Mouse (Mus musculus): Measurements from ENCODE around the gene Il1rl2. TPM values are rescaled to one million over a fixed set of nuclear protein-coding genes. Genes with fewer than 3 reads are reported as not detected.

Gene Il1rl2
- polyA plus RNA-seq, 1 experiment: 0.39 TPM

- Histone ChIP-seq H3K27ac (ENCODE audit: insufficient read depth, low read length) (no peak overlapping the region), H3K4me1 (ENCODE audit: control insufficient read depth, insufficient read depth, low read length) (no peaks in the 10 kb centered on the region), H3K4me3 (replicated peaks; ENCODE audit: insufficient read depth, low read depth, low read length) (no peak overlapping the region), H3K27me3 (ENCODE audit: control insufficient read depth, insufficient read depth, low read length) (no peaks in the 10 kb centered on the region)
- 53% methylated on average over 11 of the region's 11 CpGs for WGBS
- DNase-seq: no peak
- TF ChIP-seq CTCF (IDR thresholded peaks at IDR 0.05; ENCODE audit: borderline replicate concordance, insufficient read depth, low read depth, low read length) (no peak), POLR2A (IDR thresholded peaks at IDR 0.05; ENCODE audit: borderline replicate concordance, insufficient read depth, low read length) (no peak)
These were observed 38.4 kb downstream of the Il1rl2 start for GRCm38 (mm10) chr1:40362784-40363183.

- Histone ChIP-seq H3K27me3 (ENCODE audit: control insufficient read depth, insufficient read depth, low read length) (no peaks in the 10 kb centered on the region), H3K27ac (ENCODE audit: insufficient read depth, low read length) (no peak overlapping the region), H3K4me1 (ENCODE audit: control insufficient read depth, insufficient read depth, low read length) (no peaks in the 10 kb centered on the region), H3K4me3 (replicated peaks; ENCODE audit: insufficient read depth, low read depth, low read length) (no peak overlapping the region)
- WGBS: 90% methylated on average over 3 of the region's 3 CpGs
- DNase-seq: no peak
- TF ChIP-seq CTCF (IDR thresholded peaks at IDR 0.05; ENCODE audit: borderline replicate concordance, insufficient read depth, low read depth, low read length): no peak
- TF ChIP-seq POLR2A (IDR thresholded peaks at IDR 0.05; ENCODE audit: borderline replicate concordance, insufficient read depth, low read length): no peak
These were observed 48.5 kb downstream of the Il1rl2 start for GRCm38 (mm10) chr1:40372951-40373350.

GRCm38 (mm10) chr1:40375148-40375547 lies 50.7 kb downstream of the Il1rl2 start:
- DNase-seq: no peak
- H3K4me1 ChIP-seq (ENCODE audit: control insufficient read depth, insufficient read depth, low read length): no peaks in the 10 kb centered on the region
- H3K27ac ChIP-seq (ENCODE audit: insufficient read depth, low read length): no peak overlapping the region
- no peak for TF ChIP-seq POLR2A (IDR thresholded peaks at IDR 0.05; ENCODE audit: borderline replicate concordance, insufficient read depth, low read length)
- no peak for TF ChIP-seq CTCF (IDR thresholded peaks at IDR 0.05; ENCODE audit: borderline replicate concordance, insufficient read depth, low read depth, low read length)
- no peak overlapping the region for H3K4me3 ChIP-seq (replicated peaks; ENCODE audit: insufficient read depth, low read depth, low read length)
- H3K27me3 ChIP-seq (ENCODE audit: control insufficient read depth, insufficient read depth, low read length): no peaks in the 10 kb centered on the region
- 23% methylated on average over 4 of the region's 4 CpGs for WGBS

- WGBS: 46% methylated on average over 7 of the region's 7 CpGs
- Histone ChIP-seq H3K4me1 (ENCODE audit: control insufficient read depth, insufficient read depth, low read length) (no peaks in the 10 kb centered on the region), H3K27ac (ENCODE audit: insufficient read depth, low read length) (no peak overlapping the region), H3K4me3 (replicated peaks; ENCODE audit: insufficient read depth, low read depth, low read length) (no peak overlapping the region), H3K27me3 (ENCODE audit: control insufficient read depth, insufficient read depth, low read length) (no peaks in the 10 kb centered on the region)
- TF ChIP-seq POLR2A (IDR thresholded peaks at IDR 0.05; ENCODE audit: borderline replicate concordance, insufficient read depth, low read length) (no peak), CTCF (IDR thresholded peaks at IDR 0.05; ENCODE audit: borderline replicate concordance, insufficient read depth, low read depth, low read length) (no peak)
- DNase-seq: no peak
These were observed 52.3 kb downstream of the Il1rl2 start for GRCm38 (mm10) chr1:40376745-40377144.

GRCm38 (mm10) chr1:40378794-40379193 lies 54.4 kb downstream of the Il1rl2 start:
- TF ChIP-seq CTCF (IDR thresholded peaks at IDR 0.05; ENCODE audit: borderline replicate concordance, insufficient read depth, low read depth, low read length): peak; percentile 96
- TF ChIP-seq POLR2A (IDR thresholded peaks at IDR 0.05; ENCODE audit: borderline replicate concordance, insufficient read depth, low read length): no peak
- no peaks in the 10 kb centered on the region for H3K27me3 ChIP-seq (ENCODE audit: control insufficient read depth, insufficient read depth, low read length)
- DNase-seq: peak; percentile 15 to 55
- no peaks in the 10 kb centered on the region for H3K4me1 ChIP-seq (ENCODE audit: control insufficient read depth, insufficient read depth, low read length)
- H3K27ac ChIP-seq (ENCODE audit: insufficient read depth, low read length): no peak overlapping the region
- 18% methylated on average over 8 of the region's 8 CpGs for WGBS
- H3K4me3 ChIP-seq (replicated peaks; ENCODE audit: insufficient read depth, low read depth, low read length): no peak overlapping the region

- H3K4me1 ChIP-seq (ENCODE audit: control insufficient read depth, insufficient read depth, low read length): no peaks in the 10 kb centered on the region
- DNase-seq: peak; percentile 19 to 22
- 42% methylated on average over 6 of the region's 6 CpGs for WGBS
- TF ChIP-seq POLR2A (IDR thresholded peaks at IDR 0.05; ENCODE audit: borderline replicate concordance, insufficient read depth, low read length): no peak
- peak; percentile 12; the same call in 1 of the 2 replicates for TF ChIP-seq CTCF (IDR thresholded peaks at IDR 0.05; ENCODE audit: borderline replicate concordance, insufficient read depth, low read depth, low read length)
- H3K4me3 ChIP-seq (replicated peaks; ENCODE audit: insufficient read depth, low read depth, low read length): no peak overlapping the region
- H3K27ac ChIP-seq (ENCODE audit: insufficient read depth, low read length): no peak overlapping the region
- no peaks in the 10 kb centered on the region for H3K27me3 ChIP-seq (ENCODE audit: control insufficient read depth, insufficient read depth, low read length)
These were observed 55.7 kb downstream of the Il1rl2 start for GRCm38 (mm10) chr1:40380111-40380510.

GRCm38 (mm10) chr1:40380990-40381389 lies 56.6 kb downstream of the Il1rl2 start:
- 83% methylated on average over 11 of the region's 11 CpGs for WGBS
- Histone ChIP-seq H3K27ac (ENCODE audit: insufficient read depth, low read length) (no peak overlapping the region), H3K4me1 (ENCODE audit: control insufficient read depth, insufficient read depth, low read length) (no peaks in the 10 kb centered on the region), H3K27me3 (ENCODE audit: control insufficient read depth, insufficient read depth, low read length) (no peaks in the 10 kb centered on the region), H3K4me3 (replicated peaks; ENCODE audit: insufficient read depth, low read depth, low read length) (no peak overlapping the region)
- DNase-seq: no peak
- TF ChIP-seq POLR2A (IDR thresholded peaks at IDR 0.05; ENCODE audit: borderline replicate concordance, insufficient read depth, low read length) (no peak), CTCF (IDR thresholded peaks at IDR 0.05; ENCODE audit: borderline replicate concordance, insufficient read depth, low read depth, low read length) (no peak)

GRCm38 (mm10) chr1:40382841-40383240 lies 58.4 kb downstream of the Il1rl2 start:
- Histone ChIP-seq H3K27ac (ENCODE audit: insufficient read depth, low read length) (no peak overlapping the region), H3K4me1 (ENCODE audit: control insufficient read depth, insufficient read depth, low read length) (no peaks in the 10 kb centered on the region), H3K27me3 (ENCODE audit: control insufficient read depth, insufficient read depth, low read length) (no peaks in the 10 kb centered on the region), H3K4me3 (replicated peaks; ENCODE audit: insufficient read depth, low read depth, low read length) (no peak overlapping the region)
- DNase-seq: no peak
- no peak for TF ChIP-seq POLR2A (IDR thresholded peaks at IDR 0.05; ENCODE audit: borderline replicate concordance, insufficient read depth, low read length)
- TF ChIP-seq CTCF (IDR thresholded peaks at IDR 0.05; ENCODE audit: borderline replicate concordance, insufficient read depth, low read depth, low read length): no peak
- 85% methylated on average over 5 of the region's 5 CpGs for WGBS

Data from cerebellum, adult 2 months (tissue).